Mouse (Mus musculus) kidney, adult 2 months (tissue): Measurements from ENCODE around the gene Lrig3.

ENCODE experiments used
- CTCF ChIP-seq: fragments of 200-500 bp; conservative IDR thresholded peaks from 2 replicates; pipeline ENCODE4 v1.5.1; 2011; ENCODE audit warnings: low read depth, mild to moderate bottlenecking, control low read depth, low read length, moderate library complexity, mixed read lengths; ENCODE audit not compliant: insufficient read depth, insufficient read length
- POLR2A ChIP-seq: fragments of 200-500 bp; IDR thresholded peaks from one replicate; pipeline ENCODE4 v1.6.1; 2011; ENCODE audit warnings: low read depth, low read length, control low read depth

DNA sequence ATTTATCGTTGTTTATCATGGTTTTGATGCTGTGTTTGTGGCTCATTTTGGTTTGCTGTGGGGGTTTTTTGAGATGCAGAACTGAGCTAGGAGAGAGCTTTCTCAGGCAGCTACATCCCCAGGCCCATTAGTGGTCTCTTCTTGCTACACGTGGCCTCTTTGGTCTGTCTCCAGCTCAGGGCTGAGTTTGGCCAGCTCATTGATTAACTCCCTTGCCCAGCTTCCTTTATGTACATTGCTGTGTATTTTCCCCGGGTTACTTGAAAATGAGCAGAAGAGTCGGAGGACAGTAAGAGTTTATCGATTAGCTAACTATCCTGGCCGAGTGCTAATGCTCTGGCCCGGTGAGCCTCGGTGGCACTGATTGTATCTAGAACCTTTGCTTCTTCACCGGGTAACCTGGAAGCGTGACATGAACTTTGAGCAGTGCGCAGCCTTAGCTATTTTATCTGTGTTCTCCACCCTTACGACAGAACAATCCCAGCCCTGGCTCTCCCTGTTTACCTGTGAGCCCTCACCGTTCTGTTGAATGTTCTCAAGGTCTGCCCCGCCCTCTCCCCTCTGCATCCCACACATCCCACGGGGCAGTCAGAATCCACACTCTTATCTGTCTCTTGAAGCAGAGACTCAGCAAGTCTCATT lies 53.5 kb downstream of the Lrig3 start:
- TF ChIP-seq CTCF, result no peak
- no peak for TF ChIP-seq POLR2A
